Mouse (Mus musculus) heart, adult 2 months (tissue): ENCODE measurements around the gene Spata46. TPM values are rescaled to one million over a fixed set of nuclear protein-coding genes. Genes with fewer than 3 reads are reported as not detected.

Experiments used
- DNase-seq, 2 experiments: peaks; one replicate each; pipeline ENCODE4 v3.0.0; 2021
- H3K27ac ChIP-seq: fragments of 200-600 bp; 2 replicates; pipeline ENCODE4 v1.8.1; 2022
- H3K27me3 ChIP-seq: fragments of 200-500 bp; 2 replicates; pipeline ENCODE4 v1.6.1; 2012; ENCODE audit warnings: mild to moderate bottlenecking, low read length, inconsistent platforms, mixed read lengths; ENCODE audit not compliant: control insufficient read depth, insufficient read depth
- H3K36me3 ChIP-seq: fragments of 200-500 bp; 2 replicates; pipeline ENCODE4 v1.6.1; 2012; ENCODE audit warnings: low read length, inconsistent platforms; ENCODE audit not compliant: control insufficient read depth, insufficient read depth
- H3K4me1 ChIP-seq: fragments of 200-500 bp; 2 replicates; pipeline ENCODE4 v1.6.1; 2011; ENCODE audit warnings: low read length; ENCODE audit not compliant: control insufficient read depth, insufficient read depth
- H3K4me3 ChIP-seq: fragments of 200-600 bp; 2 replicates; pipeline ENCODE4 v1.8.1; 2022
- H3K79me2 ChIP-seq: fragments of 200-500 bp; replicated peaks from 2 replicates; pipeline ENCODE4 v1.6.1; 2012; ENCODE audit warnings: mild to moderate bottlenecking, inconsistent platforms, low read length, moderate library complexity, mixed read lengths; ENCODE audit not compliant: control insufficient read depth, insufficient read depth
- H3K9ac ChIP-seq: fragments of 200-500 bp; 2 replicates; pipeline ENCODE4 v1.6.1; 2012; ENCODE audit warnings: low read depth, mild to moderate bottlenecking, control low read depth, inconsistent platforms, low read length, mixed read lengths
- CTCF ChIP-seq: fragments of 200-600 bp; IDR thresholded peaks from 2 replicates; pipeline ENCODE4 v1.8.1; 2022; ENCODE audit warnings: antibody characterized with exemption, mild to moderate bottlenecking, moderate library complexity
- EP300 ChIP-seq: fragments of 200-500 bp; IDR thresholded peaks from 2 replicates; pipeline ENCODE4 v1.6.1; 2011; ENCODE audit warnings: low read depth, low read length, control low read depth; ENCODE audit not compliant: insufficient read depth
- POLR2A ChIP-seq: fragments of 200-500 bp; IDR thresholded peaks from 2 replicates; pipeline ENCODE4 v1.6.1; 2011; ENCODE audit warnings: mild to moderate bottlenecking, low read depth, low read length, control low read depth; ENCODE audit not compliant: insufficient read depth
- WGBS: fragments of 180-500 bp; shearing (Covaris S2); methylation state at CpG from one replicate; pipeline ENCODE4 v1.1.7; 2018; 5-methylcytosine and 5-hydroxymethylcytosine counted together
- intact Hi-C: fragments of 180-260 bp; cut with DNase I; formaldehyde crosslinking; loops from one replicate; pipeline ENCODE4 v1.15.1; 2025
- polyA plus RNA-seq: library from polyadenylated mRNA; depleted of rRNA; stranded (reverse); fragments of >200 nt; gene quantifications from 2 replicates; pipeline ENCODE4 v1.2.3, GENCODE M21; 2012
- total RNA-seq, 2 experiments: library from RNA; stranded (reverse); gene quantifications; 2 replicates each; pipeline ENCODE4 v1.2.3; 2021

Gene Spata46
- total and polyA plus RNA-seq, 3 experiments, result 0.51 TPM; not detected in 2

GRCm38 (mm10) chr1:170292239-170292951 lies 16.2 kb upstream of the Spata46 start:
- Histone ChIP-seq H3K4me3 (no peak overlapping the region), H3K36me3 (no peaks in the 10 kb centered on the region), H3K27ac (no peak overlapping the region), H3K27me3 (no peaks in the 10 kb centered on the region), H3K79me2 (no peaks in the 10 kb centered on the region), H3K4me1 (no peaks in the 10 kb centered on the region), H3K9ac (no peak overlapping the region)
- DNase-seq, result peak in 1 of 2 experiments; percentile 9
- 27% methylated on average over 9 of the region's 9 CpGs for WGBS
- intact Hi-C loops, result loop anchor here (1.0 to 5.0 kb wide), 2 partner anchors 321 to 545 kb away; no protein-coding TSS in a partner anchor
- TF ChIP-seq CTCF (peak; percentile 93), EP300 (no peak), POLR2A (no peak)

- H3K9ac ChIP-seq, result no peak overlapping the region
- no peaks in the 10 kb centered on the region for H3K27me3 ChIP-seq
- no peak overlapping the region for H3K4me3 ChIP-seq
- H3K36me3 ChIP-seq, result no peaks in the 10 kb centered on the region
- no peaks in the 10 kb centered on the region for H3K4me1 ChIP-seq
- intact Hi-C loops, result loop anchor here (5.0 kb wide), 1 partner anchor 544 kb away; no protein-coding TSS in a partner anchor
- DNase-seq, result no peak
- no peaks in the 10 kb centered on the region for H3K79me2 ChIP-seq
- no peak for TF ChIP-seq CTCF
- TF ChIP-seq EP300, result no peak
- TF ChIP-seq POLR2A, result no peak
- H3K27ac ChIP-seq, result no peak overlapping the region
- WGBS, result 79% methylated on average over 5 of the region's 5 CpGs
These were observed 15.3 kb upstream of the Spata46 start for GRCm38 (mm10) chr1:170293257-170293656.

- Histone ChIP-seq H3K27ac (no peak overlapping the region), H3K4me3 (no peak overlapping the region), H3K36me3 (no peaks in the 10 kb centered on the region), H3K79me2 (no peaks in the 10 kb centered on the region), H3K9ac (no peak overlapping the region), H3K27me3 (no peaks in the 10 kb centered on the region), H3K4me1 (no peaks in the 10 kb centered on the region)
- DNase-seq, result no peak
- TF ChIP-seq CTCF, result no peak
- no peak for TF ChIP-seq POLR2A
- TF ChIP-seq EP300, result no peak
- intact Hi-C loops, result loop anchor here (5.0 kb wide), 1 partner anchor 542 kb away; no protein-coding TSS in a partner anchor
- WGBS, result 63% methylated on average over 15 of the region's 15 CpGs
These were observed 13.6 kb upstream of the Spata46 start for GRCm38 (mm10) chr1:170294786-170295570.

GRCm38 (mm10) chr1:170299496-170299895 lies 9.1 kb upstream of the Spata46 start:
- H3K27me3 ChIP-seq, result no peaks in the 10 kb centered on the region
- 69% methylated on average over 4 of the region's 4 CpGs for WGBS
- H3K79me2 ChIP-seq, result no peaks in the 10 kb centered on the region
- no peaks in the 10 kb centered on the region for H3K4me1 ChIP-seq
- H3K9ac ChIP-seq, result no peak overlapping the region
- intact Hi-C loops, result no loop called here
- H3K4me3 ChIP-seq, result no peak overlapping the region
- TF ChIP-seq POLR2A (no peak), EP300 (no peak), CTCF (no peak)
- no peak for DNase-seq
- no peak overlapping the region for H3K27ac ChIP-seq
- no peaks in the 10 kb centered on the region for H3K36me3 ChIP-seq

- Histone ChIP-seq H3K27me3 (no peaks in the 10 kb centered on the region), H3K79me2 (no peaks in the 10 kb centered on the region), H3K4me3 (no peak overlapping the region), H3K4me1 (no peaks in the 10 kb centered on the region), H3K27ac (no peak overlapping the region), H3K9ac (no peak overlapping the region), H3K36me3 (no peaks in the 10 kb centered on the region)
- no peak for DNase-seq
- TF ChIP-seq POLR2A, result no peak
- no peak for TF ChIP-seq CTCF
- TF ChIP-seq EP300, result no peak
- intact Hi-C loops, result no loop called here
- WGBS, result 90% methylated on average over 9 of the region's 9 CpGs
These were observed 6.9 kb upstream of the Spata46 start for GRCm38 (mm10) chr1:170301686-170302085.

- no peaks in the 10 kb centered on the region for H3K36me3 ChIP-seq
- 90% methylated on average over 6 of the region's 6 CpGs for WGBS
- no peaks in the 10 kb centered on the region for H3K79me2 ChIP-seq
- H3K9ac ChIP-seq, result no peak overlapping the region
- H3K27ac ChIP-seq, result no peak overlapping the region
- H3K4me1 ChIP-seq, result no peaks in the 10 kb centered on the region
- TF ChIP-seq POLR2A (no peak), EP300 (no peak)
- H3K4me3 ChIP-seq, result no peak overlapping the region
- intact Hi-C loops, result no loop called here
- no peak for DNase-seq
- H3K27me3 ChIP-seq, result no peaks in the 10 kb centered on the region
These were observed 6.1 kb upstream of the Spata46 start for GRCm38 (mm10) chr1:170302456-170302855.
